Mouse (Mus musculus) mammary gland, adult 2 months (tissue): ENCODE data around the gene Defb7. TPM values are rescaled to one million over a fixed set of nuclear protein-coding genes. Genes with fewer than 3 reads are reported as not detected.

ENCODE experiments used
- polyA plus RNA-seq: library from polyadenylated mRNA; depleted of rRNA; stranded (reverse); fragments of >200 nt; gene quantifications from 2 replicates; pipeline ENCODE4 v1.2.3, GENCODE M21; 2012; ENCODE audit warnings: low replicate concordance; rRNA removed

Gene Defb7
- not detected in 2 replicates for polyA plus RNA-seq

DNA sequence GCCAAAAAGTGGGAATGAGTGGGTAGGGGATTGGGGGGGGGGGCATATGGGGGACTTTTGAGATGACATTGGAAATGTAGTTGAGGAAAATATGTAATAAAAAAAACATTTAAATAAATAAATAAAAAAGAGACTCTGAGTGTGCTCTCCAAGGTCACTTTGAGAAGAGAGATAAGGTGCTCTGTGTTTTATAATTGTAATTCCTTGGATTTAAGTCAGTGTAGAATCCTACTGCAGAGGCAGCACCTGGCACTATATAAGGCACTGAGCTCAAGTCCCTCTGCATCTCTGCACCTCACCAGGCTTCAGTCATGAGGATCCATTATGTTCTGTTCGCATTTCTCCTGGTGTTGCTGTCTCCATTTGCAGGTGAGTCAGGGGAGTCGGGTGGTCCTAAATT is at the start of gene Defb7:
Gene Defb7 (plus strand): TSS at position 301 of the 400 bp plus-strand sequence.

Other genes starting within 250 kb of the Defb7 start
- not detected in 2 replicates for gene Defb5, start 247.5 kb upstream of the Defb7 start, polyA plus RNA-seq
- not detected in 2 replicates for gene Defb3, start 201.7 kb upstream of the Defb7 start, polyA plus RNA-seq
- not detected in 2 replicates for gene Defb8, start 47.5 kb upstream of the Defb7 start, polyA plus RNA-seq
- gene 4930467E23Rik, start 234.5 kb downstream of the Defb7 start, polyA plus RNA-seq = not detected in 2 replicates